Mouse (Mus musculus) heart, embryonic 12.5 days (tissue): Measurements from ENCODE around the gene Ccdc125. TPM values are rescaled to one million over a fixed set of nuclear protein-coding genes. Genes with fewer than 3 reads are reported as not detected.

Source experiments
- ATAC-seq: fragments of 200-750 bp; cut with Nextera tagmentation; 2 replicates; pipeline ENCODE4 v1.8.0; 2017; ENCODE audit warnings: moderate TSS enrichment, moderate library complexity; ENCODE audit not compliant: insufficient number of reproducible peaks, low FRiP score
- H3K27ac ChIP-seq: fragments of 300-500 bp; sonication (generic); 2 replicates; pipeline ENCODE4 v1.5.1; 2016; ENCODE audit warnings: mild to moderate bottlenecking, moderate library complexity; ENCODE audit not compliant: poor library complexity, severe bottlenecking
- H3K27me3 ChIP-seq: fragments of 300-500 bp; sonication (generic); replicated peaks from 2 replicates; pipeline ENCODE4 v1.6.1; 2016; ENCODE audit warnings: mild to moderate bottlenecking, moderate library complexity
- H3K36me3 ChIP-seq: fragments of 300-500 bp; sonication (generic); 2 replicates; pipeline ENCODE4 v1.6.1; 2016; ENCODE audit warnings: mild to moderate bottlenecking, moderate library complexity
- H3K4me1 ChIP-seq: fragments of 300-500 bp; sonication (generic); replicated peaks from 2 replicates; pipeline ENCODE4 v1.6.1; 2016; ENCODE audit warnings: mild to moderate bottlenecking
- H3K4me2 ChIP-seq: fragments of 300-500 bp; sonication (generic); 2 replicates; pipeline ENCODE4 v1.6.1; 2016; ENCODE audit warnings: mild to moderate bottlenecking, moderate library complexity
- H3K4me3 ChIP-seq: fragments of 300-500 bp; sonication (generic); 2 replicates; pipeline ENCODE4 v1.5.1; 2016; ENCODE audit warnings: mild to moderate bottlenecking
- H3K9ac ChIP-seq: fragments of 300-500 bp; sonication (generic); 2 replicates; pipeline ENCODE4 v1.6.1; 2016; ENCODE audit warnings: mild to moderate bottlenecking, moderate library complexity
- H3K9me3 ChIP-seq: fragments of 300-500 bp; sonication (generic); replicated peaks from 2 replicates; pipeline ENCODE4 v1.6.1; 2016; ENCODE audit warnings: mild to moderate bottlenecking, moderate library complexity
- whole genome bisulfite sequencing: fragments of 180-500 bp; shearing (Covaris S2); methylation state at CpG from one replicate; pipeline ENCODE4 v1.1.7; 2016; 5-methylcytosine and 5-hydroxymethylcytosine counted together
- polyA plus RNA-seq: library from polyadenylated mRNA; unstranded; fragments of >200 nt; fragmentation: Nextera tagmentation; extraction: Ambion mirVana; gene quantifications from 2 replicates; pipeline ENCODE4 v1.2.1, GENCODE M21; 2016

Gene Ccdc125
- polyA plus RNA-seq, result 4.6 and 4.8 TPM in 2 replicates

GRCm38 (mm10) chr13:100669291-100670022 lies at the start of gene Ccdc125:
Gene Ccdc125, plus strand, starts transcription at chr13:100669717.
- WGBS, result under 1% methylated on average over 44 of the region's 44 CpGs
- Histone ChIP-seq H3K4me1 (0 out of 2 replicates have a peak, but pooled peaks cover 7% of the 10 kb centered on the region), H3K27ac (peak within 1 kb of the TSS; percentile 61), H3K9me3 (0 out of 2 replicates have a peak, but pooled peaks cover 4% of the 10 kb centered on the region), H3K36me3 (peaks cover 15% of the 10 kb centered on the region), H3K4me2 (peak within 1 kb of the TSS; percentile 74), H3K9ac (peak within 1 kb of the TSS; percentile 72), H3K27me3 (no peaks in the 10 kb centered on the region), H3K4me3 (peak within 1 kb of the TSS; percentile 65)
- ATAC-seq, result peak; percentile 67

GRCm38 (mm10) chr13:100622241-100622640 lies 47.3 kb upstream of the Ccdc125 start:
- H3K27ac ChIP-seq, result no peak overlapping the region
- no peak overlapping the region for H3K9ac ChIP-seq
- no peak overlapping the region for H3K4me2 ChIP-seq
- peaks cover 69% of the 10 kb centered on the region for H3K36me3 ChIP-seq
- no peaks in the 10 kb centered on the region for H3K9me3 ChIP-seq
- H3K4me1 ChIP-seq, result no peaks in the 10 kb centered on the region
- 89% methylated on average over 4 of the region's 4 CpGs for WGBS
- 0 out of 2 replicates have a peak, but pooled peaks cover 5% of the 10 kb centered on the region for H3K27me3 ChIP-seq
- ATAC-seq, result no peak
- H3K4me3 ChIP-seq, result no peak overlapping the region

GRCm38 (mm10) chr13:100634106-100634691 lies 35.3 kb upstream of the Ccdc125 start:
- no peak for ATAC-seq
- H3K4me1 ChIP-seq, result no peaks in the 10 kb centered on the region
- H3K36me3 ChIP-seq, result peaks cover 69% of the 10 kb centered on the region
- no peaks in the 10 kb centered on the region for H3K27me3 ChIP-seq
- no peak overlapping the region for H3K27ac ChIP-seq
- 71% methylated on average over 3 of the region's 3 CpGs for WGBS
- H3K4me2 ChIP-seq, result no peak overlapping the region
- H3K4me3 ChIP-seq, result no peak overlapping the region
- no peaks in the 10 kb centered on the region for H3K9me3 ChIP-seq
- H3K9ac ChIP-seq, result no peak overlapping the region

GRCm38 (mm10) chr13:100642471-100643209 lies 26.9 kb upstream of the Ccdc125 start:
- H3K36me3 ChIP-seq, result peaks cover 74% of the 10 kb centered on the region
- no peaks in the 10 kb centered on the region for H3K27me3 ChIP-seq
- H3K4me2 ChIP-seq, result no peak overlapping the region
- H3K9me3 ChIP-seq, result no peaks in the 10 kb centered on the region
- no peak overlapping the region for H3K9ac ChIP-seq
- no peak overlapping the region for H3K27ac ChIP-seq
- WGBS, result 90% methylated on average over 4 of the region's 4 CpGs
- no peak overlapping the region for H3K4me3 ChIP-seq
- no peaks in the 10 kb centered on the region for H3K4me1 ChIP-seq
- no peak for ATAC-seq

GRCm38 (mm10) chr13:100648223-100648622 lies 21.3 kb upstream of the Ccdc125 start:
- Histone ChIP-seq H3K9me3 (no peaks in the 10 kb centered on the region), H3K27me3 (no peaks in the 10 kb centered on the region), H3K36me3 (peaks cover 39% of the 10 kb centered on the region), H3K4me2 (no peak overlapping the region), H3K4me1 (peaks cover 7% of the 10 kb centered on the region), H3K9ac (no peak overlapping the region), H3K27ac (no peak overlapping the region), H3K4me3 (no peak overlapping the region)
- no peak for ATAC-seq
- WGBS, result 94% methylated on average over 8 of the region's 8 CpGs

GRCm38 (mm10) chr13:100650550-100651438 lies 18.7 kb upstream of the Ccdc125 start, which contains the start of the genes Ak6 and Rad17:
Gene Ak6, plus strand, starts transcription at chr13:100650979.
Gene Rad17, minus strand, starts transcription at chr13:100651051.
- H3K4me1 ChIP-seq, result peaks cover 7% of the 10 kb centered on the region
- peak; percentile 96 for ATAC-seq
- peak within 1 kb of the TSS; percentile 87 for H3K27ac ChIP-seq
- no peaks in the 10 kb centered on the region for H3K9me3 ChIP-seq
- H3K4me3 ChIP-seq, result peak within 1 kb of the TSS; percentile 90
- H3K9ac ChIP-seq, result peak within 1 kb of the TSS; percentile 95
- H3K36me3 ChIP-seq, result peaks cover 22% of the 10 kb centered on the region
- H3K4me2 ChIP-seq, result peak within 1 kb of the TSS; percentile 93
- no peaks in the 10 kb centered on the region for H3K27me3 ChIP-seq
- under 1% methylated on average over 68 of the region's 73 CpGs for WGBS

- Histone ChIP-seq H3K9ac (peak within 1 kb of the TSS; percentile 95), H3K36me3 (peaks cover 20% of the 10 kb centered on the region), H3K27ac (peak within 1 kb of the TSS; percentile 87), H3K4me2 (peak within 1 kb of the TSS; percentile 93), H3K27me3 (no peaks in the 10 kb centered on the region), H3K4me3 (peak within 1 kb of the TSS; percentile 90), H3K9me3 (no peaks in the 10 kb centered on the region), H3K4me1 (peaks cover 7% of the 10 kb centered on the region)
- peak; percentile 78 for ATAC-seq
- under 1% methylated on average over 55 of the region's 63 CpGs for WGBS
Measured at GRCm38 (mm10) chr13:100651439-100652186, 17.9 kb upstream of the Ccdc125 start, which contains the start of gene Taf9. Gene Taf9, plus strand, starts transcription at chr13:100651579.

- WGBS, result 89% methylated on average over 5 of the region's 5 CpGs
- Histone ChIP-seq H3K9me3 (no peaks in the 10 kb centered on the region), H3K4me2 (no peak overlapping the region), H3K4me1 (no peaks in the 10 kb centered on the region), H3K27me3 (no peaks in the 10 kb centered on the region), H3K27ac (no peak overlapping the region), H3K4me3 (no peak overlapping the region), H3K9ac (no peak overlapping the region), H3K36me3 (peaks cover 15% of the 10 kb centered on the region)
- ATAC-seq, result no peak
Measured at GRCm38 (mm10) chr13:100658091-100658490, 11.4 kb upstream of the Ccdc125 start.

GRCm38 (mm10) chr13:100659864-100660456 lies 9.6 kb upstream of the Ccdc125 start:
- no peak overlapping the region for H3K4me3 ChIP-seq
- peaks cover 23% of the 10 kb centered on the region for H3K36me3 ChIP-seq
- no peak overlapping the region for H3K27ac ChIP-seq
- no peak for ATAC-seq
- WGBS, result 43% methylated on average over 4 of the region's 4 CpGs
- 0 out of 2 replicates have a peak overlapping the region, but pooled peaks have one; percentile 5 for H3K9ac ChIP-seq
- no peaks in the 10 kb centered on the region for H3K27me3 ChIP-seq
- H3K4me2 ChIP-seq, result no peak overlapping the region
- no peaks in the 10 kb centered on the region for H3K9me3 ChIP-seq
- H3K4me1 ChIP-seq, result no peaks in the 10 kb centered on the region
